Mouse (Mus musculus): ENCODE data around the gene Cand2. TPM values are rescaled to one million over a fixed set of nuclear protein-coding genes. Genes with fewer than 3 reads are reported as not detected.

Gene Cand2
- polyA plus RNA-seq, 2 experiments: 39.1 to 57.7 TPM

DNA sequence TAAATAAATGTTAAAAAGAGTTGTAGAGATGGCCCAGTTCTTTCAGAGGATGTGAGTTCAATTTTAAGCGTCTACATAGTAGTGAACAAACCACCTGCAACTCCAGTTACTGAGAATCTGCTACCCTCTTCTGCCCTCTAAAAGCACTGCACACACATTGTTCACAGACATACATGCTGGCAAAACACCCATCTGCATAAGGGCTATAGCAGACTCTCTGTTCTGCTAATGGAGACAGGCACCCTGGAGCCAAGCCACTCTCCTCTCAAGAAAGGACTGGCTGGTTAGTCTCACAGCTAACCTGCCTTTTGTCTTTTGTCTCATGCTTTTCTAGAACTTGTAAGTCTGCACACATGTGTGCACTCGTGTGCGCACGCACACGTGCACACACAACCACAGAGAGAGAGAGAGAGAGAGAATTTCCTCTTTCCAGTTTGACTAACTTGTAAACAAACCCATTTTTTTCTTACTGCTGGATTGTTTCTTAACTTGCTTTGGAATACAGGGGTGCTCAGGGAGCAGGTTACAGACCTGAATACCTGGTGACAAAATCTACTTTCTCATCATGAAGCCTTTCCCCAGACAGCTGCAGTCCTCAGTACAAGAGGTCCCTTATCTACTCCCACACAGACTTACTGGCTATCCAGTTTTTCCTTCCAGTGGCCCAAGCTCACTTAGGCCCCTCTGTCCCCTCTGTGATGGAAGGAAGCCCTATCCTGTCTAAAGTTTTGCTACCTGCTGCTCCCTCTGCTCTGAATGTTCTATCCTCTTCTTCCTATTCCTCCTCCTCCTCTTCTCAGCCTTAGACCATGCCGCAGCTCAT, 56.7 kb downstream of the Cand2 start:
- no peaks in the 10 kb centered on the region for H3K4me1 ChIP-seq (ENCODE audit: control insufficient read depth, insufficient read depth, low read length)
- no peaks in the 10 kb centered on the region for H3K27me3 ChIP-seq (ENCODE audit: control insufficient read depth, insufficient read depth, low read length)
- H3K36me3 ChIP-seq (ENCODE audit: control insufficient read depth, insufficient read depth, low read length): no peaks in the 10 kb centered on the region
- ATAC-seq (ENCODE audit: low FRiP score, low read depth) (no peak), DNase-seq (ENCODE audit: low spot score) (no peak)
- 87% methylated on average over 6 of the region's 6 CpGs for WGBS
- no peak overlapping the region for H3K4me2 ChIP-seq (replicated peaks; ENCODE audit: low read depth, low read length, severe bottlenecking)
- H3K27ac ChIP-seq (replicated peaks; ENCODE audit: low read depth, low read length): no peak overlapping the region
- H3K9me3 ChIP-seq (ENCODE audit: control insufficient read depth, low read length): no peaks in the 10 kb centered on the region
- H3K4me3 ChIP-seq (replicated peaks; ENCODE audit: low read length): no peak overlapping the region
- H3K9ac ChIP-seq (ENCODE audit: low read depth, low read length, severe bottlenecking): no peak overlapping the region
- no peak for TF ChIP-seq POLR2A (IDR thresholded peaks at IDR 0.05; ENCODE audit: borderline replicate concordance, extremely low read depth, insufficient read depth, insufficient read length)

DNA sequence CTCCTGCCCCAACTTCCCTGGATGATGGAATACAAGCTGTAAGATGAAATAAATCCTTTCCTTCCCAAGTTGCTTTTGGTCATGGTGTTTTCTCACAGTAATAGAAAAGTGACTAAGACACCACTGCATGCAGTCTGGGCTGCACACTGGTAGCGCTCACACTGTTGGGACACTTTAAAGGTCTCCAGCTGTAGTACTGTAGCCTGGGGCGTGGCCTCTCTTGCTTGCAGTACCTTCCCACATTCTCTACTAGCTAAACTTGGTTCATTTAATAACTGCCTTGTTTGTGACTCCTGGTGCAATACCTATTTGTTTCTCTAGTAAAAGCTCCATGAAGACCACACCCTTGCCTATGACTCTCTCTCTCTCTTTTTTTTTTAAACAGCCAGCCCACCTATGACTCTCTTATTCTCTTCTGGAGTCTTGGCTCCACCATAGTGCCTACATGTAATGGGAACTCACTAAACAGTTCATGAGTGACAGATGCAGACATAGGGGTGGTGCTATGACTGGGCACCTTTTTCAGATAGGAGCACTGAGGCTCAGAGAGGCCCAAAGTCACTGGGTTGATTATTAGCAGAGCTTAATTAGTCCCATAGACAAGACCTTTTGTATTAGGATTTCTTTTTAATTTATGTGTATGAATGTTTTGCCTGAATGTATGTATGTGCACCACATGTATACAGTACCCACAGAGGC, 58.0 kb downstream of the Cand2 start:
- H3K36me3 ChIP-seq (ENCODE audit: control insufficient read depth, insufficient read depth, low read length): no peaks in the 10 kb centered on the region
- H3K4me1 ChIP-seq (ENCODE audit: control insufficient read depth, insufficient read depth, low read length): no peaks in the 10 kb centered on the region
- H3K27me3 ChIP-seq (ENCODE audit: control insufficient read depth, insufficient read depth, low read length): no peaks in the 10 kb centered on the region
- no peak for DNase-seq (ENCODE audit: low spot score)
- TF ChIP-seq POLR2A (IDR thresholded peaks at IDR 0.05; ENCODE audit: borderline replicate concordance, extremely low read depth, insufficient read depth, insufficient read length): no peak
- no peaks in the 10 kb centered on the region for H3K9me3 ChIP-seq (ENCODE audit: control insufficient read depth, low read length)
- H3K27ac ChIP-seq (replicated peaks; ENCODE audit: low read depth, low read length): no peak overlapping the region
- ATAC-seq (ENCODE audit: low FRiP score, low read depth): no peak
- no peak overlapping the region for H3K4me2 ChIP-seq (replicated peaks; ENCODE audit: low read depth, low read length, severe bottlenecking)
- no peak overlapping the region for H3K4me3 ChIP-seq (replicated peaks; ENCODE audit: low read length)
- no peak overlapping the region for H3K9ac ChIP-seq (ENCODE audit: low read depth, low read length, severe bottlenecking)
- 95% methylated on average over 2 of the region's 2 CpGs for WGBS

DNA sequence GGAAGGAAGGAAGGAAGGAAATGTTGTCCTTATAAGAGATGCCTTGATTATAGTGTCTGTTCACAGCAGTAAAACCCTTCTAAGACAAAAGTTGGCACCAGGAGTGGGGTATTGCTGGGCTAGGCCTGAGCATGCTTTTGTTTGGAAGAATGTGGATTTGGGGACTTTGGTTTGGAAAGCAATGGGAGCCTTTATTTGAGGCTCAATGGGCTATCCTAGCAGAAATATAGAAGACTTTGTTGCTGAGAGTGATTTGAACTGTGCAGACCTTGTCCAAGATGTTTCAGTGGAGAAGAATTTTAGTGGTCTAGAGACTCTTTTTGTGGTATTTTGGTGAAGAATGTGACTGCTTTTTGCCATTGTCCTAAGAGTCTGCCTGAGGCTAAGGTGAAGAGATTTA, 59.5 kb downstream of the Cand2 start:
- Histone ChIP-seq H3K4me2 (replicated peaks; ENCODE audit: low read depth, low read length, severe bottlenecking) (no peak overlapping the region), H3K9ac (ENCODE audit: low read depth, low read length, severe bottlenecking) (no peak overlapping the region), H3K4me1 (ENCODE audit: control insufficient read depth, insufficient read depth, low read length) (no peaks in the 10 kb centered on the region), H3K9me3 (ENCODE audit: control insufficient read depth, low read length) (no peaks in the 10 kb centered on the region), H3K27me3 (ENCODE audit: control insufficient read depth, insufficient read depth, low read length) (no peaks in the 10 kb centered on the region), H3K4me3 (replicated peaks; ENCODE audit: low read length) (no peak overlapping the region), H3K36me3 (ENCODE audit: control insufficient read depth, insufficient read depth, low read length) (no peaks in the 10 kb centered on the region), H3K27ac (replicated peaks; ENCODE audit: low read depth, low read length) (no peak overlapping the region)
- no peak for TF ChIP-seq POLR2A (IDR thresholded peaks at IDR 0.05; ENCODE audit: borderline replicate concordance, extremely low read depth, insufficient read depth, insufficient read length)
- no peak for DNase-seq (ENCODE audit: low spot score)
- ATAC-seq (ENCODE audit: low FRiP score, low read depth): no peak

DNA sequence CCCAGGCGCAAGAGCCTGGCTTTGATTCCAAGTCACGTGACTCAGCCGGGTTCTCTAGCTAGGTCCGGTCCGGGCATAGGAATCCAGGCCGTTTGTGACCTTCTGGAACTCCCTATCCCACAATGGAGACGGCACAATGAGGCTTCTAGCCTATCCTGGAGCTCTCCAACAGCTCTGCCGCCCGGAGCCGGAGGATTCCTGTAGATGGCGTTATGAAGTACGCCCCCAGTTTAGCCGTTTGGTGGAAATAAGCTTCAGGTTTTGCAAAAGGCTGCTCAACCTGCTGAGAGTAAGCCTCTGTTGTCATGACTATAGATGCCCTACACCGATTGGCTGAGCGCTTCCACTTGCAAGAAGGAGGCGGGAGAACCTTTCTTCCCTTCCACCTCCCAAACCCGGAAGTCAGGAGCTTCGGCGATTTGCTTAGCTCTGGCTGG, 63.8 kb downstream of the Cand2 start, which contains the start of gene Efcab12:
TSS of gene Efcab12 (minus strand) at position 252 of the 437 bp plus-strand sequence.
- peak within 1 kb of the TSS; percentile 68 for H3K4me2 ChIP-seq (replicated peaks; ENCODE audit: low read depth, low read length, severe bottlenecking)
- H3K36me3 ChIP-seq (ENCODE audit: control insufficient read depth, insufficient read depth, low read length): peaks cover 13% of the 10 kb centered on the region
- no peaks in the 10 kb centered on the region for H3K27me3 ChIP-seq (ENCODE audit: control insufficient read depth, insufficient read depth, low read length)
- 3% methylated on average over 19 of the region's 19 CpGs for WGBS
- ATAC-seq (ENCODE audit: low FRiP score, low read depth) (peak; percentile 88), DNase-seq (ENCODE audit: low spot score) (peak; percentile 79)
- no peaks in the 10 kb centered on the region for H3K4me1 ChIP-seq (ENCODE audit: control insufficient read depth, insufficient read depth, low read length)
- H3K9ac ChIP-seq (ENCODE audit: low read depth, low read length, severe bottlenecking): peak within 1 kb of the TSS; percentile 34; the same call in 1 of the 2 replicates
- no peak for TF ChIP-seq POLR2A (IDR thresholded peaks at IDR 0.05; ENCODE audit: borderline replicate concordance, extremely low read depth, insufficient read depth, insufficient read length)
- H3K4me3 ChIP-seq (replicated peaks; ENCODE audit: low read length): peak within 1 kb of the TSS; percentile 27
- H3K9me3 ChIP-seq (ENCODE audit: control insufficient read depth, low read length): no peaks in the 10 kb centered on the region
- no peak within 1 kb of the TSS for H3K27ac ChIP-seq (replicated peaks; ENCODE audit: low read depth, low read length)

DNA sequence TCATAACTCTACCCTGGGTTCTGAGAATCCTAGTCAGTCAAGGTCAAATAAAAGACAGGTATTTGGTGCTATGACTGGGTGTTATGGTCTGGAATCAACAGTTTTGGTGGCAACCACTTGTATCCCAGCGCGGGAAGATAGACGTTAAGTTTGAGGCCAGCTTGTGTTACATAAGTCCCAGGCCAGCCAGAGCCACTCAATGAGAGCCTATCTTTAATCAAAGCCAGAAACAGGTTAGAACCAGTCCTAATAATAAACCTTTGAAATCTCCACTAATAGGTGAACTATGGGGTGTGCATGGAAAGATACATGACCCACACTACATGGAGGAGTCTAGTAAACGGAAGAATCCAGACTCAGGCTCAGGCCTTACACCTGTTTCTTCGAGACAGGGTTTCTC, 64.4 kb downstream of the Cand2 start:
- Histone ChIP-seq H3K9me3 (ENCODE audit: control insufficient read depth, low read length) (no peaks in the 10 kb centered on the region), H3K4me3 (replicated peaks; ENCODE audit: low read length) (peak overlapping the region; percentile 27), H3K27ac (replicated peaks; ENCODE audit: low read depth, low read length) (no peak overlapping the region), H3K4me2 (replicated peaks; ENCODE audit: low read depth, low read length, severe bottlenecking) (peak overlapping the region; percentile 68), H3K36me3 (ENCODE audit: control insufficient read depth, insufficient read depth, low read length) (peaks cover 19% of the 10 kb centered on the region), H3K4me1 (ENCODE audit: control insufficient read depth, insufficient read depth, low read length) (no peaks in the 10 kb centered on the region), H3K9ac (ENCODE audit: low read depth, low read length, severe bottlenecking) (no peak overlapping the region), H3K27me3 (ENCODE audit: control insufficient read depth, insufficient read depth, low read length) (no peaks in the 10 kb centered on the region)
- 54% methylated on average over 5 of the region's 5 CpGs for WGBS
- ATAC-seq (ENCODE audit: low FRiP score, low read depth) (no peak), DNase-seq (ENCODE audit: low spot score) (no peak)
- no peak for TF ChIP-seq POLR2A (IDR thresholded peaks at IDR 0.05; ENCODE audit: borderline replicate concordance, extremely low read depth, insufficient read depth, insufficient read length)
